Mouse (Mus musculus) urinary bladder, adult 18-20 months (tissue): ENCODE data around the gene Itpripl2.

Experiments used
- DNase-seq, 2 experiments: peaks; one replicate each; pipeline ENCODE4 v3.0.0; 2022; ENCODE audit warnings: low spot score in 2 of 2, mixed read lengths in 2 of 2

The Itpripl2 gene

DNA sequence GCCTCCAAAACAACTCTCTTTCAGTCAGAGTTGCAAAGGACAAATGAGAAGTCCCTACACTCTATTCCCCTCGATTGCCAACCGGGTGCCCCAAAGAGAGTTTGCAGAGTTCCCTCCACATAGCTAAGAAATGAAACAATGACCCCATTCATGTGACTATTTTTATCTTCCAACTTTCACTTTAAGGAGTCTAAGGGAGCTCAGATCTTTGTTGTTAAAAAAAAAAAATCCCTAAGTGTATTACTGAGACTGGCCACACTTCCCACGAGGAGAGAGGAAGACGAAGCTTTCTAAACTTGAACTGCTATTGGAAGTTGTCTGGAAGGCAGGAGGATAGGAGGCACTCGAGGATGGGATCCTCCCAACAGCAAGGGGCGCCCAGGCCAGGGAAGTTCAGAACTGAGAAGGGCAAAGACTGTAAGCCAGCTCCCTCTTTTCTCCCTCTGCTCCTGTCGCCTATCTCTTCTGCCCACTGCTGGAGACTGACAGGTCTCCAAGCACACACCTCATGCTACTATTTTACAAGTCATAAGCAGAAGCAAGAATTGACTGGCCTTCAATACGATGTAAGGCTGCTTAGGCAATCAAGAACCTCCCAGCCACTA lies 3.6 kb downstream of the Itpripl2 start:
- DNase-seq, result no peak

DNA sequence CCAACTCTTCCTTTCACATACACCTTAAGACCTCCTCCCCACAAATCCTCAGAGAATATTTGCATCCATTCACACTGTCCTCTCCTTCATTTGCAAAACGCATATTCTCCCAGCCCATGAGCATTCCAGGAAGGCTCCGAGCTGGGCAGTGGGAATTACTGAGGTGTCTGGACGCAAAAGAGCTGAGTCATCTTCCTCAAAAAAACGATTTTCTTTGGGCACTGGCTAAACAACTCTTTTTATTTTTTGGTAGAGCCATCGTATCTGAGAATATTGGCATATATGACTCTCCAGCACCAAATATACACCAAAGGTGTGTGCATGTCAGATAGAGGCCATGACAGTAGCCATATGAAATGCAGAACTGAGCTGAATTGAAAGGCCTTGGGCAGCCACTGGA lies 4.9 kb downstream of the Itpripl2 start:
- DNase-seq, result no peak

DNA sequence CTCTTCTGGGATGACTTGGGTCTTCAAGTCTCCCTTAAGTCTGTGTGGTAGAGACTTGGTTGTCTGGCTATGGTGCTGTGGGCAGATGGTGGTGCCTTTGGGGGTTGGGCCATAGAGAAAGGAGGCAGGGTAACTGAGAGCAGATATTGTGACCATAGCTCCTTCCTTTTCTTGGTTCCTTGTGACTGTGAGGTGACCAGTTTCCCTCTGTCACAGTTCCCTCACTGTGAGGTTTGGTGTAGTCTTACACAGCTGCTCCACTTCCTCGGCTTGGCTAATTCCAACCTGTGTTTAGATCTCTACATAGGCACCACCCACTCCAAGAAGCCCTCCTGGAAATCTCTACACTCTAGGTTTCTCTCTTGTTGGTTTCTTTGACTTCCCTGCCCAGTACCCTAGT lies 7.8 kb downstream of the Itpripl2 start:
- DNase-seq, result no peak

DNA sequence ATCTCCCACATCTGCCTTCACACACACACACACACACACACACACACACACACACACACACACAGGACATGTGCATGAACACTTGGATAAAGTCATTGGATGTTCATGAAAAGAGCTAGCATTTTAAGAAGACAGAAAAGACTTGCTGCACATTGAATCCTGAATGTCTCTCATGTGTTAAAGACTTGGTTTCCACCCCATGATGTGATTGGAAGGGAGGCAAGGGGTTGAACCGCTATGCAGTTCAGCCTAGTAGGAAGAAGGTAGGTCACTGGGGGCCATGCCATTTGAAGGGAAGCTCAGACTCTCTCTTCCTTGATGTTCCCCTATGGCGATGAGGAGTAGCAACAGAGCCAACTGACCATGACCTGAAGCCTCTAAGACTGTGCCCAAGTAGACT lies 9.8 kb downstream of the Itpripl2 start:
- DNase-seq, result no peak

DNA sequence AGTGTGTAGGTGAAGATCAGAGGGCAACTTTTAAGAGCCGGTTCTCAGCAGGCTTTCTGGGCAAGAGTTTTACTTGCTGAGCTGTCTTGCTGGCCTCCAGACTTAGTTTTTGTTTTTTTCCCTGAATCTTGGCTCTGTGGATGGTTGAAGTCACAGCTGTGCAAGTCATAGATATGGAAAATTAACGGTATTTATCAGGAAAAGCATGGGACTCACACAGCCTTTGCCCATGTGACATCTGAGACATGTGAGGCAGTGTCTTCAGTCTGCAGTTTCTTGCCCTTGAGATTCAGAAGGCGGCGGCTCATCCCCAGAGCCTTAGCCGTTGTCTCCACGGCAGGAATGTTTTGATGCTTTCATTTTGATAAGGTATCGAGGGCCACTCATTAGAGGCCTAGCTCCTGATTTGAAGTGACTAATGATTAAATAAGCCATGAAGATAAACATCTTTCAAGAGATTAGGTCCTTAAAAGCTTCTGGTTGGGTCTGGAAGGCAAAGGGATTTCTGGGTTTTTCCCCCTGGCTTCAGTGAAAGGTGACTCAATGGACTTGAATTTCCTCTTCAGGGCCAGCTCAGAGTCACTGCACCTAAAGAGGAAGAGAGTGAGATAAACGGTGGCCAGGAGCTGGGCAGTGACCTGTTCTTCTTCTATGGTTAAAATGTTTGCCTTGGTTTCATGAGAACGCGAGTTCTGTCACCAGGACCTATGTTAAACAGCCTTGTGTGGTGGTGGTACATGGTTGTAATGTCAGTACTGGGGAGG lies 10.5 kb downstream of the Itpripl2 start:
- DNase-seq, result no peak

DNA sequence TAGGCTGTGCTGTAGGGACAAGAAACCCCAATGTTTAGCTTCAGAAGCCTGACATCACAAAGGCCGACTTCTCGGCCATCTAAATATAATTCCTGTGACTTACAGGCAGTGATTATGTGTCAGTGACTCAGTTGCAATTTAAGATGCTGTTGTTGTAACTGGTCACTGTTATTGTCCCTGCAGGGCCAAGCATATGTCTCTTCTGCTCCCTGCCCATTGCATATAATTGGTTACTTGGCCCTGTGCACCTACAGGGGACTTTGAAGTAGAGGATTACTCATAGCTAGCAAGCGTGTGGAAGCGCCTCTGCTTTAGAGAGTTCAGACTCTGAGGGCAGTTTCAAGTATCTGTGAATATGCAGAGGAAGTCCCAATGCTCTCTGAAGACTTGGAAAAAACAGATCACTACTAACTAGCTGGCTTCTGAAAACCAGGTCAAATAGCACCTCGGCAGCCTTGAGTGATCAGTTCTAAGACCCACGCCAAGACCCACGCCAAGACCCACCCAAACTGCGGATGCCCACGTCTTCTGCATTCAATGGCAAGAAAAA lies 11.5 kb downstream of the Itpripl2 start:
- no peak for DNase-seq

DNA sequence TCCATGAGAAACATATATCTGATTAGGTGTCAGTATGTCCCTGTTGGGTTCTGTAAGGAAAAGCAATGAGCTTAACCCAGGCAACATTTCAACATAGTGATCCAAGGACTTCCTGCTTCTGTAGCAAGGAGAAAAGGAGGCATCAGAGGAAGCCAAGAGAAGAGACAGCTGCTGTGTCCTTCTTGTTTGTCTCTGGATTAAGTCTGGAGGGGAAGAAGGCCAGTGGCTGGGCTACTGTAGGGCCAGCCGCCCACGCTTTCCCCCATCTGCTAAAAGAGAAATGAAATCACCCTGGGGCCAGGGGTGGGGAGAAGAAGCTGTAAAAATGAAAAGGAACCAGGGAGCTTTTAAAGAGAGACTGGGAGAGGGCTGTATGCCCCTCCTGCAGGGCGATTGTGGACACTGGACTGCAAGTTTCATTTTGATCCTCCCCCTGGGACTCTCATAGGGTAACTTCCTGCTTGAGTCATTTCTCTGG lies 12.9 kb downstream of the Itpripl2 start:
- peak in 1 of 2 experiments; percentile 69 for DNase-seq

DNA sequence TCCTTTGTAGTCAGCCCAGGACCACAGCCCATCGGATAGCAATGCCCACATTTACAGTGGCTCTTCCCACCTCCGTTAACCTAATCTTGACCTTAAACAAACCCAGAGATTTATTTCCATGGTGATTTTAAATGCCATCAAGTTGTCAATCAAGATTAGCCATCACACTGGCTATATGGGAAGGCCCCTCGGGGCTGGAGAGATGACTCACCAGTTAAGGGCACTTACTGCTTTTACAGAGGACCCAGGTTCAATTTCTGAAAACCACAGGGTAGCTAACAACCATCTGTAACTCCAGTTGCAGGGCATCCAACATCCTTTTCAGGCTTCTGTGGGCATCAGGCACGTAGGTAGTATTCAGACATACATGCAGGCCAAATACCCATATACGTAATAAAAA lies 15.3 kb downstream of the Itpripl2 start:
- no peak for DNase-seq

DNA sequence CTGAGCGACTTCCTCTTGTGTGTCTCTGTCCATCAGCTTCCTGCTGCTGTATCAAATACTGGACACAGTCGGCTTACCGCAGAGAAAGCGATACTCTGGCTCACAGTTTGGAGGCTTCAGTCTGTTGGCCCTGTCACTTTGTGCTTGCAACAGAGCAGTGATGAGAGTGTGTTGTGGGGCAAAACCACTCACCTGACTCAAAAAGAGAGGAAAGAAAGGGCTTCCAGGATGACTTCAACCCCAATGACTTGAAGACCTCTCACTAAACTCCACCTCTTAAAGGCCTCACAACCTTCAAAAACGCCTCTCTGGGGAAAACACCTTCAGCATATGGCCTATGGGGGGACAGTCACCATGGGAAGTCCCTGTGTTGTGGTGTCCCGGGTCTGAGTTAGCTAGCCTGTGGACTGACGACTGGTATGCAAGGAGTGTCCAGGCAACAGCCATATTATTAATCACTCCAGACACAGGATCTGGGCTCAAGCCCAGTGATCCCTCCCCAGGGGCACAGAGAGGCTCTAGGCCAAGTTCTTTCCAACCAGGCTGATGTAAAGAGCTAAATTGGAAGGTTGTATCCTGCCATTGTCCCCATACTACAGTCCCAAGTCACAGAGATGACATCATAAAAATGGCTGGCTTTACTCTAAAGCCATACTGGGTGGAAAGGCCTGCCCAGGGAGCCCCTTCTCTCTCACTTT lies 16.6 kb downstream of the Itpripl2 start:
- no peak for DNase-seq

DNA sequence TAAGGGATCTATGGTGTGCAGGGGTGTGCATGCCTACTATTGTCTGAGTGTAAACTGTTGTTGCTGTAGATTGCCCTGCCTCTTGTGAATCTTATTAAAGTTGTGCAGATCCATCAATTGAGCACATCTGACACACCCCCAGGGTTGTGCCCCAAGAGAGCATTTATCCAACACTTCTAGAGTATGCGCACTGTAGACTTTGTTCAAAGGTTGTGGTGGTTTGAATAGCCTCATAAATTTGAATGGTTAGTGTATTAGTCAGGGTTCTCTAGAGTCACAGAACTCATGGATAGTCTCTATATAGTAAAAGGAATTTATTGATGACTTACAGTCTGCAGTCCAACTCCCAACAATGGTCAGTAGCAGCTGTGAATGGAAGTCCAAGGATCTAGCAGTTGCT lies 18.9 kb downstream of the Itpripl2 start:
- no peak for DNase-seq

DNA sequence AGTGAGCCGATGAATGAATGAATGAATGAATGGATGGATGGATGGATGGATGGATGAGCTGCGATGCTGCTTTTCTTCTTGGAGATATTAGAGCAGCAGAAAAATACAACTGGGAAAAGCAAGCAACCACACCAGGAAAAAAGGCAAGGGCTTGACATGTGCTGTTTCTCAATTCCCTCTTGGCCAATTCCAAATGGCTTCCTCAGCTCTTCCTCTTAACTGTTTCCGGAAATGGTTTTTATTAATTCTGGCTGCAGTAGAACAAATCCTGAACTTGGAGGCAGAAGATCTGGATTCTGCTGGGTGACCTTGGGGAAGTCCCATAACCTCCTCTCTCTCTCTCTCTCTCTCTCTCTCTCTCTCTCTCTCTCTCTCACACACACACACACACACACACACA lies 23.7 kb downstream of the Itpripl2 start:
- no peak for DNase-seq

DNA sequence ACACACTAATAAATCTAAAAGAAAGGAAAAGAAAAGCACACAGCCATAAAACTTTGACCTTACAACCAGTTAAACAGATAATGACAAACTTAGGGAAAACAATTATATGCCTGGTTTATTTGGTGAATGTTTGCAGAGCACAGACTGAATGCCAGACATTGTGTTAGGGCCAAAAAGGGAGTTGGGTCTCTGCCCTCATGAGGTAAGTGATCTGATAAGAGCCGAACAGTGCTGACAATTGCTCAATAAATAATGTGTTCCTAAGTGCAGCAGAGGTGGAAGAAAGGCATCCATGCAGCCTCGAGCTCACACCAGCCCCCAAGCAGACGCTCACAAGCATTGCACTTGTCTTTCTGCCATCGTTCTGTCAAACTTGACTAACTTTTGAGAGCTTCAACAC lies 27.3 kb downstream of the Itpripl2 start:
- DNase-seq, result no peak

DNA sequence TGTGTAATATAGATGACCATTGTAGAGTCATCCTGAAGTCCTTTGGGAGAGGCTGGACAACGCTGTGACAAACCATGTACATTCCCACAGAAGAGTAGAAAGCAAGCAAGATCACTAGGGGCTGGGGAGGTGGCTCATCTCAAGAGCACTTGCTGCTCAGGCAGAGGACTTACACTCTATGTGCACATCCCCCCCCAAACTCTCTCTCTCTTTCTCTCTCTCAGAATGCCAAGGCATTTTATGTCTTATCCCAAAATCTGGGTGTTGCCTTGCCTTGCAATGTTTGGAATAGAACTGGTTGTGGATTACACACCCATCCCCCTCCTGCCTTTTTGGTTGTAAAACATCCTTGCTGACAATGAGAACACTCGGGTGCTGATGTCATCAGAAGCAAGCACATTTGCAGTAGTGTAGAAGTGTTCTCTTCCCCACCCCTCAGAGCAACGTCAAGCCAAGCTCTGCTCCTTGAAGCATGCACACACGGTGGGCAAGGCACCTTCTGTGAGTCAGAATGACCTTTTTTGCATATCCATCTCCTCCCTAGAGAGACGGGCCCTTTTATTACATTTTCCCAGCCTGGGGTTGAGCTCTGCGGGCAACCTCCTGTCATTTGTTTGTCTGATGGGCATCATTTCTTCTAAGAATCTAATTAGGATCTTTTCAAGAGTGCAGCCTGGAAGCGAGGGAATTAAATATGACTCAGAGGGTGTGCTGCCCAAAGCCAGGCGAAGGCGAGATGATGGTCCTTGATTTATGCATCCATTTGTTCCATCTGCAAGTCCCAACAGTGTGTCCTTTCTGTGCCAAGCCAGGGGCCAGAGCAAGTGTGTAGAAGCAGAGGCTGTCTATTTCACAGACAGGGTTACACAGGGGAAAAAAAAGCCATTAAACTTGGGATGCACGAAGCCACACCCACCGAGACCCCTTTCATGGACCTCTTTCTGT lies 28.7 kb downstream of the Itpripl2 start:
- DNase-seq, result no peak

DNA sequence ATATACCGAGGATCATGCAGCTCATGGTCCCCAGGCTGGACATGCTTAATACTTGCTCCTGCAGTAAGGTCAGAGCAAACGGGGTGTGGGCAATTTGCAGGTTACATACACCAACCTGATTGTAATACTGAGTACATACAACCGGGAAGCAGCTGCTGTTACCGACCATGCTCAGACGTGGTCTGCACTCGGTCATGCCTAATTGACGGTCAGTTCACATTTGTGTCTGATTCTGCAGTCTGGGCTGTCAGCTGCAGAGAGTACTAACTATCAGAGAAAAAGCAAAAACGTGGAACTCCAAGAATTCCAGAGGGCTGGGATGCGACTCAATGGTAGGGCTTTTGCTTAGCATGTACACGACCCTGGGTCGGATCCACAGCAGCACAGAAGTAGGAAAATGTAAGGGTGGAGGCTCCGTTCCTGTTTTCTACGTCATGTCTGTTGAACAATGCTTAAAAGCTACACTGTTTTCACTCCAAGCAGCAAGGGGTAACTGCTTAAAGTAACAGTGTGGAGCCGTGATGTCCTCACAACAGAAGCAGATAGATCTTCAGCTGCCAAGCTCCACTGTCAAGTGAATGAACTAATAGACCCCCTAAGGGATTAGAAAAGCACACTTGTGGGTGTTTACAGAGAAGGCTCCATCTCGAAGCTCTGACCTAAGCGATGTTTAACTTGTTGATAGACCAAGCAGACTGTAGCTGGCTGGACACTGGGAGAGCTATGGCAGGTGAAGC lies 30.2 kb downstream of the Itpripl2 start:
- DNase-seq, result no peak

DNA sequence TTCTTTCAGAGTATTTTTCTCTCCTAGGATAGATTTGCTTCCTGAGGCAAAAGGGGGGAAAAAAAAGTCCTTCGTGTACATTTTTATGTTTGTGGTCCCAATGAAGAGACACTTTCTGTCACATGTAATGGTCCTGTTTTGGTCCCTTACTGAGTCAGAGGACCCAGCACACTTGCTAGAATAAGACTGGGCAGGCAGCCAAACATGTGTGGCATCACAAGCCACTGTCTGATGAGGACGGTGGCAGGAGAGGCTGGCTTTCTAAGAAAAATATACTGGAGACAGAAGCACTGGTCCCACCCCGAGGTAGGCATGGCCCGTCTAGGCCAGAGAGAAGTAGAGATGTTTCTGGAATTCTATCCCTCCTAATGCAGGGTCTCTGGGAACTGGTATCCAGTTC lies 38.1 kb downstream of the Itpripl2 start:
- no peak for DNase-seq

DNA sequence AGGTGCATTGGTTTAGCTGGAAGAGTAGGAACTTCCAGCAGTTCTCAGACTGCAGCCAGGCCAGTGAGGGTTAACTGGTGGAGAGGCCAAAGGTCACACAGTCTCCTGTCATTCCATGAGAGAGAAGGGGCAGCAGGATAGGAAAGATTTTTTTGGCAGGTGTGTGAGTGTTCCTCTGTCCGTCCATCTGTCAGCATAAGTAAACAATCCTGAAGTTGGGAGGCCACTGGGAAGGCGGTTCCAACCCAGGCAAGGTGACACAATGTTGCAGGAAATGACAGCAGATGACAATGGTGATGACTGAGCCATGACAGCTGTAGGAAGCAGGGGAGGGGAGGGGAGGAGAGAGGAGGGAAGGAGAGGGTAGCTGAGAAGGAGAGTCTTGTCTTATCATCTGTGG lies 38.8 kb downstream of the Itpripl2 start:
- no peak for DNase-seq

DNA sequence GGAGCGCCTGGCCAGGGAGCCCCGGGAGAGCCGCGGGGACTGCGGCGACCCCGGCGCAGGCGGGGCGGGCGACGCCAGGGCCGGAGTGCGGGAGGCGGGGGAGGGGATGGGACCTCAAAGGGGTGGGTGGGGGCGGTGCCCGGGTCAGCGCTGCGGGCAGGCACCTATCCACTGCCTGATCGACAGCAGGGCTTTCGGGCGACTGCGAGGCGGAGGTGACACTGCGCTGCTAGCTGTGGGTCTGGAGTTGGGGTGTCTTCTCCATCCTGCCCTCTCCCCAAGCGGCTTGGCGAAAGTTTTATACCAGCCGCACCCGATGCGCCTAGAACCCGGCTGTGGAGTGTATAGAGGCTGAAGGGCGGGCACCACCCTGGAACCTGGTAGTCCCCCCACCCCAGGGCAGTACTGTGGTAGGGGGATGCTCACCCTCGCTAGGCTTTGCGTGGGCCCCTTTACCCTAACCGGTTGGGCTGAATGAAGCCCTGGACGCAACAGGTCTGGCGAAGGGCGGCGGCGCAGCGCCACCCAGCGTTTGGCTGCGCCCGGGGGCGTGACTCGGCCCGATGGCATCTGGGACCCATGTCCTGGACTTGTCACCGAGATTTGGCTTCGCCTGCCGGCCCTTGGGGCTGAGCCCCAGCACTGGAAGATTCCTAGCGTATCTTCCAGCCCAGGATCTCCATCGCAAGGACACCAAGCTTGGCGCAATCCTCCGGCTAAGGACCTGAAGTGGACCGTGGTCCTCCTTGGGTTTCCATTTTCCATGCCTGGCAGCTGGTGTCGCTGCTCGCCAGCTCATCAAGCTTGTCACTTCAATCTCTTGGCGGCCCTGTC lies 43.4 kb downstream of the Itpripl2 start, which contains the start of gene Syt17:
Gene Syt17, minus strand, starts transcription at position 89 of the 834 bp plus-strand sequence.
- DNase-seq, result peak; percentile 55 to 86

DNA sequence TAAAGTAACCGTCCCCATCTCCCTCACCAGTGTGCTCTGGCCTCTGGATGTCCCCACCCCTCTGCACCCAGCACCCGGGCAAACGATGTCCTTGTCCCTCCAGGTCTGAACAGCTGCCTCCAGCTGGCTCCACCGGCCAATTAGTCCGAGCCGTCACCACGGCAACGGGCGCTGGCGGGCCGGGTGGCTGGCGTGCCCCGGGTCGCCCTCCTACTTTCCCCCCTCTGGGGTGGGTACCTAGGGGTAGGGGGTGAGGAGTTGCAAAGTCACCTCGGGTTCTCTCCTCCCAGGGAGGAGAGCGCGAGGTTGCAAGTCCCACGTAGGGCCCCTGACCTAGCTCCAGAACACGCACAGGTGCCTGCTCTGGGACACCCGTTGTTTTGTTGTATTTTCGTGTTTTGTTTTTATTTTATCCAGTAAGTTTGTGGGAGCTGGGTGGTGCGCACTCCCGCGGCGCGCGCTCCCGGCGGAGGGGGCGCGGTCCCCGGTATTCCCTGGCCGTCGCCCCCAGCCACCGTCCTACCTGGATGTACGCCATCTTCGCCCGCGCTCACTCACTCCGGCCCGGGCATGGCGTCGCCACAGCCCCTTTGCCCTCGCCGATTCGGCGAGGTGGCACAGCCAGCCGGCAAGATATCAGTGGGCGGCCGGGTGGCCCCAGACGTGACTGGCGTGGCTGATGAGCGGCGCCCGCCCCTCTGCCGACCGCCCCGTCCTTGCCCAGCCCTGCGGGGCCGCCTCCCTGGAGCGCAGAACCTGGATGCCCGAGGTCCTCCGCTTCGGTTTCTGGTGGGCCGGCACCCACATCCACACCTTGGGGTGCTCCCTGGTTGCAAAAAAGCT lies 44.3 kb downstream of the Itpripl2 start:
- peak in 1 of 2 experiments; percentile 39 for DNase-seq
